Mouse (Mus musculus): Measurements from ENCODE around the gene Usp6nl. TPM values are rescaled to one million over a fixed set of nuclear protein-coding genes. Genes with fewer than 3 reads are reported as not detected.
A peak's percentile ranks its signal among the peaks of the same experiment; 100 is the strongest.

The Usp6nl gene
- polyA plus RNA-seq (2012; rRNA removed): 6.9 and 8.8 TPM in 2 replicates

DNA sequence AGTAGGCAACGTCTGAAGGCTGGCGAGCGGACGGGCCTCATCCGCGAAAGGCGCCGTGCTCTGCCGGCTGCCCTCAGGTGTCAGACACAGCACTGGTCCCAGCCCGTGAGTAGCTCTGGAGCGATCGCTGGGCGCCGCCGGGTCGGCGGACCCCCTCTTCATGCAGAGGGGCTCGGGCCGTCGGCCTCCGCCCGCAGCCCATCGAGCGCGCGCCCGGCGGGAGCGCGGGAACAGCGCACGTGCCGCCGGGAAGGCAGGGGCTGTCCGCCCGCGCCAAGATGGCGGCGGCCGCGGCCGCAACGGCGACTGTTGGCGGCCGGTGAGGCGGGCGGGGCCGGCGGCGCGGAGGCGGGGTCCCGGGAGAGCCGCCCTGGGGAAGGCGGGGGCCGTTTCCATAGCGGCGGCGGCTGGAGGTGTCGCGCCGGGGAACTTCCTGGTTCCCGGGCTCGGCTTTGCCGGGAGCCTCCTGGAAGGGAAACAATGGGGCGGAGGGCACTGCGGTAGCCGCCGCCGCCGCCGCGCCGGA is at the start of gene Usp6nl:
Gene Usp6nl, plus strand, starts transcription at position 292 of the 526 bp plus-strand sequence.
- Histone ChIP-seq H3K4me3 (ENCODE audit: control insufficient read depth, low read depth, low read length) (peak within 1 kb of the TSS; percentile 90), H3K27me3 (ENCODE audit: control insufficient read depth, insufficient read depth, low read length) (no peaks in the 10 kb centered on the region), H3K36me3 (ENCODE audit: control insufficient read depth, insufficient read depth, low read length) (no peaks in the 10 kb centered on the region), H3K27ac (ENCODE audit: control insufficient read depth, insufficient read depth, low read depth, low read length) (peak within 1 kb of the TSS; percentile 86), H3K4me1 (ENCODE audit: control insufficient read depth, insufficient read depth, low read length) (no peaks in the 10 kb centered on the region; the same call in 1 of the 2 replicates)
- TF ChIP-seq CTCF (IDR thresholded peaks at IDR 0.05; ENCODE audit: control insufficient read depth, insufficient read depth, insufficient replicate concordance, low read depth, low read length) (no peak), POLR2A (IDR thresholded peaks at IDR 0.05; ENCODE audit: control insufficient read depth, low read depth, low read length) (peak; percentile 86)

DNA sequence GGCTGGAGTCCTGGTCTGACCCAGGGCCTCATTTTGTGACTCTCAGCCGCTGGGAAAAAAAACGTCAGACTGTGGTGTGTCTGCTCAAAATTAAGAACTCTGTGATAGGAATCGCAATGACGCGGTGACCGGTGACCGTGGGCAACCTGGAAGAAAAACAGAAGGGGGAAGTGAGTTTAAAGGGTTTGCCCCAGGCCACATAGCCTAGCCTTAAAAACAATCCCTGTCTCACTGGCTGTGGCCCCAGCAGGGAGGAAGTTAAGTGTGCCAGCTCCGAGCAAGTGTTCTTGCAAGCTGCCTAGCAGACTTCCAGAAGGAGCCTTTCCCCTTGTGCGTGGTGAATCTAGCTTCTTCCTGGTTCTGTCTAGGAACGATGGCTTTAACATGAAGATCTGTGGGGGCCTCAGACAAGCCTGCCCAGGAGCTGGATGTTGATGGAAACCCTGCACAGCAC is 49.0 kb upstream of the Usp6nl start:
- H3K4me3 ChIP-seq (ENCODE audit: control insufficient read depth, low read depth, low read length): no peak overlapping the region
- no peak for TF ChIP-seq POLR2A (IDR thresholded peaks at IDR 0.05; ENCODE audit: control insufficient read depth, low read depth, low read length)
- no peak for TF ChIP-seq CTCF (IDR thresholded peaks at IDR 0.05; ENCODE audit: control insufficient read depth, insufficient read depth, insufficient replicate concordance, low read depth, low read length)
- no peaks in the 10 kb centered on the region for H3K27me3 ChIP-seq (ENCODE audit: control insufficient read depth, insufficient read depth, low read length)
- H3K27ac ChIP-seq (ENCODE audit: control insufficient read depth, insufficient read depth, low read depth, low read length): no peak overlapping the region
- H3K36me3 ChIP-seq (ENCODE audit: control insufficient read depth, insufficient read depth, low read length): no peaks in the 10 kb centered on the region
- peaks cover 4% of the 10 kb centered on the region; the same call in 1 of the 2 replicates for H3K4me1 ChIP-seq (ENCODE audit: control insufficient read depth, insufficient read depth, low read length)

DNA sequence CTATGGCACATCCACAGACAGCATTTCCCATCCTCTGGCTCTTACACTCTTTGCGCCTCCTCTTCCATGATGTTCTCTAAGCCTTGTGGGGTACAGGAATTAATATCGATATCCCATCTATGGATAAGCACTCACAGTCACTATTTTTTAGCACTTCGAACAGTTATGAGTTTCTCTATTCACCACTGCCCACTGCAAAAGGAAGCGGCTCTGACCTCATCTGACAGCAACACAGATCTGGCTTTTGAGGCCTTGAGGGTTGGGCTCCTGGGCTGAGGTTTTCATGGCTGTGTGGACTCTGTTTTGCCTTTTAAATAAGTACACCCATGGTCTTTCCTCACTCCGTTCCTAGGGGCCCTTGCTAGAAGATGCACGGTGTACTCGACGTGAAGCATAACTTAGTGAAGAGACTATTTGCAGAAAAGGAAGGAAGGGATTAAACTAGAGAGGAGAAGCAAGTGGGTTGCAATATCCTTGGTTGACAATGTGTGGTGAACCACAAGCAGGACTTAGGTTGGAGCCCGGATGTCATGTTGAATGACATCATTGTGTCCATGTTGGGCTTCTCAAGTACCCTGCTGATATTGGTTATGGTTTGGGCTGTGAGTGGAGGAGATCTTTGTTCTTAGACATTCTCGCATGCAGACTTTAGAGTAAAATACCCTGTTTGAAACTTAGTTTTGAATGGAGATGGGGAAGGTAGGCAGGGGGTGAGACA is 43.5 kb upstream of the Usp6nl start:
- Histone ChIP-seq H3K27ac (ENCODE audit: control insufficient read depth, insufficient read depth, low read depth, low read length) (no peak overlapping the region), H3K27me3 (ENCODE audit: control insufficient read depth, insufficient read depth, low read length) (no peaks in the 10 kb centered on the region), H3K4me3 (ENCODE audit: control insufficient read depth, low read depth, low read length) (no peak overlapping the region), H3K4me1 (ENCODE audit: control insufficient read depth, insufficient read depth, low read length) (0 out of 2 replicates have a peak, but pooled peaks cover 2% of the 10 kb centered on the region), H3K36me3 (ENCODE audit: control insufficient read depth, insufficient read depth, low read length) (no peaks in the 10 kb centered on the region)
- TF ChIP-seq CTCF (IDR thresholded peaks at IDR 0.05; ENCODE audit: control insufficient read depth, insufficient read depth, insufficient replicate concordance, low read depth, low read length): no peak
- TF ChIP-seq POLR2A (IDR thresholded peaks at IDR 0.05; ENCODE audit: control insufficient read depth, low read depth, low read length): no peak

DNA sequence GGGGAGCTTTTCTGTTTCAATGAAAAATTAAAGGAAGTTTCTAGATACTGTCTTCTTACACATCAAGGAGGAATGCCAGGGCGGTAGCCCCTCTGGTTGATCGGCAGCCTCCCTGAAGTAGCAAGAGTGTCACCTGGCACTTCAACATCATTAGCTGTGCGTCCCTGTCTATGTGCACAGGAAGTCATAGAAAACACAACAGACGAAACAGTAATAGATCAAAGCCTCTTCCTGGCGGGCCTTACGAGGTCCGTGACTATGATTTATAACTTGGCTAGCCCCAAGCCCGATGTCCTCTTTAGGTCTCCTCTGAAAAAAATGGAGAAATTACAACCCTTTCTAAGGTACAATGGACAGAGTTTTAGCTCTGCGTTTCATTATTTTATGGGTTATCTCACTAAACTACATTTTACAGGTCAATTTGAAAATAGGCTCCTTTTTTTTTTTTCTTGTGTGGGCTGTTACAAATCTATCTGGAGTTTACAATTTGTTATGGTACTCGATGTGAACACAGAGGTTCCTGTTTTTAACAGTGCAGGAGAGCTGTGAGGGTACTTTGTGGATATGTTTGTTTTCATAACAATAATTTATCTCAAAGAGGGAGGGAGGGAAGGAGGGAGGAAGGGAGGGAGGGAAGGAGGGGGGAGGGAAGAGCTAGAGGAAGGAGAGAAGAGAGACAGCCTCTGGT is 42.7 kb upstream of the Usp6nl start:
- H3K4me1 ChIP-seq (ENCODE audit: control insufficient read depth, insufficient read depth, low read length): no peaks in the 10 kb centered on the region
- TF ChIP-seq POLR2A (IDR thresholded peaks at IDR 0.05; ENCODE audit: control insufficient read depth, low read depth, low read length) (no peak), CTCF (IDR thresholded peaks at IDR 0.05; ENCODE audit: control insufficient read depth, insufficient read depth, insufficient replicate concordance, low read depth, low read length) (no peak)
- H3K27ac ChIP-seq (ENCODE audit: control insufficient read depth, insufficient read depth, low read depth, low read length): no peak overlapping the region

DNA sequence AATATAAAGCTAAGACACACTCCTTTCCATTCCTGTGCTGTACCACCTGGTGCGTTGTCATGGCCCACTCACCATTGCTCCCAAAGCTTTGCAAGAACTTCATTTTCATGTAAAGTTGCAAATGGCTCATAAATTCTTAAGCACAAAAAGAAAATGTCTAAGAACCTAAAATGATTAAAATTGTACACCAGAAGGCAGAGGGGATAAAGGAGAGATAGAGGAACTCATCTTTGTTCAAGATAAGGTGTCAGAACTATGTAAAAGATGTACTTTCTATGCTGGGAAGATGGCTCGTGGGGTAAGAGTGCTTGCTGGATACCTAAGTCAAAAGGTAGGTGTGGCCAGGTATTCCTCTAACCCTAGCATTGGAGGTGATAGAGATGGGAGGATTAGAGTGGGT is 38.9 kb upstream of the Usp6nl start:
- Histone ChIP-seq H3K27me3 (ENCODE audit: control insufficient read depth, insufficient read depth, low read length) (no peaks in the 10 kb centered on the region), H3K4me3 (ENCODE audit: control insufficient read depth, low read depth, low read length) (no peak overlapping the region), H3K27ac (ENCODE audit: control insufficient read depth, insufficient read depth, low read depth, low read length) (no peak overlapping the region), H3K36me3 (ENCODE audit: control insufficient read depth, insufficient read depth, low read length) (no peaks in the 10 kb centered on the region), H3K4me1 (ENCODE audit: control insufficient read depth, insufficient read depth, low read length) (no peaks in the 10 kb centered on the region)
- TF ChIP-seq CTCF (IDR thresholded peaks at IDR 0.05; ENCODE audit: control insufficient read depth, insufficient read depth, insufficient replicate concordance, low read depth, low read length) (no peak), POLR2A (IDR thresholded peaks at IDR 0.05; ENCODE audit: control insufficient read depth, low read depth, low read length) (no peak)

More for the DNA sequence above, 42.7 kb upstream of the Usp6nl start:
- Histone ChIP-seq H3K4me3 (ENCODE audit: control insufficient read depth, low read depth, low read length) (no peak overlapping the region), H3K27me3 (ENCODE audit: control insufficient read depth, insufficient read depth, low read length) (no peaks in the 10 kb centered on the region), H3K36me3 (ENCODE audit: control insufficient read depth, insufficient read depth, low read length) (no peaks in the 10 kb centered on the region)

DNA sequence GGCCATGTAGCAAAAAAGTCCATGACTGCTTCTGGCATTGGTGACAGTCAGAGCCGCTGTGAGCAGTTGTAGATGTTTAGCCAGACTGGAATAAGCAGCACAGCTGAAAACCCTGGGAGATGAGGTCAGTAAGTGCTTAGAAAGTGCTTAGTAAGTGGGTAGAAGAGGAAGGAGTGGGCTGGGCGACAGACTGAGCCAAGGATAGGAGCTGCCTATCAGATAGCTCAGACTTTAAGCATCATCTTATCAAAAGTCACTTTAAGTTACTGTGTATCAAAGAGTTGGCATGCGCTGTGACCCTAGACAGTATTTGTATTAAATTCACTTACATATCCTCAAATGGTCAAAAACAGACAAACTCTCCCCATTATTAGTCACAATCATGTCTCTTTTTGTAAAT is 37.7 kb upstream of the Usp6nl start:
- H3K4me1 ChIP-seq (ENCODE audit: control insufficient read depth, insufficient read depth, low read length): no peaks in the 10 kb centered on the region
- TF ChIP-seq CTCF (IDR thresholded peaks at IDR 0.05; ENCODE audit: control insufficient read depth, insufficient read depth, insufficient replicate concordance, low read depth, low read length) (no peak), POLR2A (IDR thresholded peaks at IDR 0.05; ENCODE audit: control insufficient read depth, low read depth, low read length) (no peak)
- H3K27ac ChIP-seq (ENCODE audit: control insufficient read depth, insufficient read depth, low read depth, low read length): no peak overlapping the region
- no peaks in the 10 kb centered on the region for H3K36me3 ChIP-seq (ENCODE audit: control insufficient read depth, insufficient read depth, low read length)
- H3K27me3 ChIP-seq (ENCODE audit: control insufficient read depth, insufficient read depth, low read length): no peaks in the 10 kb centered on the region
- no peak overlapping the region for H3K4me3 ChIP-seq (ENCODE audit: control insufficient read depth, low read depth, low read length)

DNA sequence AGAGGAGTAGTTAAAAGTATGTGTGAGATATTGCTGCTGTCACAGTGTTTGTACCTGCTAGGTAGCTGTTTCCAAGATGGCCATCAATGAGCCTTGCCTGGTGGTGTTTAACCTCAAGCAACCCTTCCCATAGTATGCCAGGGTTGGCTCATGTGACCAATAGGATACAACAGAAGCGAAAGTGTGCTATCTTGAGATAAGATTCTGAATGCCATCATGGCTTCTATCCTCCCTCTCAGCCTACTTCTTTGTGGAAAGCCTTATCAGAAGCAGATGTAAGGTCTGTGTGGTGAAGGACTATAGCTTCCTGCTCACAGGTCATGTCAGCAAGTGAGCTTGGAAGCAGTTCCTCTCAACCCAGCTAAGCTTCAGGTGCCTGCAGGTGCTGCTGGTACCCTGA is 36.7 kb upstream of the Usp6nl start:
- no peaks in the 10 kb centered on the region for H3K36me3 ChIP-seq (ENCODE audit: control insufficient read depth, insufficient read depth, low read length)
- no peaks in the 10 kb centered on the region for H3K27me3 ChIP-seq (ENCODE audit: control insufficient read depth, insufficient read depth, low read length)
- no peak overlapping the region for H3K27ac ChIP-seq (ENCODE audit: control insufficient read depth, insufficient read depth, low read depth, low read length)
- TF ChIP-seq CTCF (IDR thresholded peaks at IDR 0.05; ENCODE audit: control insufficient read depth, insufficient read depth, insufficient replicate concordance, low read depth, low read length): no peak
- no peak for TF ChIP-seq POLR2A (IDR thresholded peaks at IDR 0.05; ENCODE audit: control insufficient read depth, low read depth, low read length)
- H3K4me1 ChIP-seq (ENCODE audit: control insufficient read depth, insufficient read depth, low read length): no peaks in the 10 kb centered on the region
- no peak overlapping the region for H3K4me3 ChIP-seq (ENCODE audit: control insufficient read depth, low read depth, low read length)

Measured in testis, adult 2 months (tissue).